Mouse (Mus musculus) ES-E14 (cell line): ENCODE results near the gene Mllt3.

Source experiments
- HCFC1 ChIP-seq: IDR thresholded peaks from 2 replicates; pipeline ENCODE4 v1.6.1; 2012; ENCODE audit warnings: low read length, inconsistent platforms, borderline replicate concordance; ENCODE audit not compliant: insufficient read depth
- MAFK ChIP-seq: IDR thresholded peaks from 2 replicates; pipeline ENCODE4 v1.6.1; 2014; ENCODE audit warnings: mild to moderate bottlenecking, low read depth, low read length, inconsistent platforms; ENCODE audit not compliant: insufficient read depth
- ZNF384 ChIP-seq: IDR thresholded peaks from 2 replicates; pipeline ENCODE4 v1.6.1; 2012; ENCODE audit warnings: low read depth, low read length, inconsistent platforms

DNA sequence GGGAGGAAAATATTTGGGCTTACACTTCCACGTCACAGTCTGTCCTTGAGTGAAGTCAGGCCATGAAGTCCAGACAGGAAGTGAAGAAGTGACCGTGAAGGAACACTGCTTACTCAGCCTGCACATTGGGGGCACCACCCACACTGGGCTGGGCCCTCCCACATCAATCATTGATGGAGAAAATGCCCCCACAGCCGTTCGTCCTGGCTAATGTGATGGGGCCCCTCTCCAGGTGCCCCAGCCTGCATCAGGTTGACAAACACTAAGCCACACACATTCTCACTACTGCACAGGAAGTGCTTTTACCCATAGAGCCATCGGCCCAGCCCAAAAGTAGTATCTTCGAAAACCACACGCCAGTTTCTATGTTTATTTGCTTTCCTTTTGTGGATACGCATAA is 13.1 kb upstream of the Mllt3 start:
- TF ChIP-seq HCFC1 (no peak), MAFK (no peak), ZNF384 (no peak)
